Mouse (Mus musculus) testis, adult 2 months (tissue): Measurements from ENCODE around the gene 1110017D15Rik.

Experiments used
- CTCF ChIP-seq: fragments of 200-500 bp; IDR thresholded peaks from 2 replicates; pipeline ENCODE4 v1.5.1; 2012; ENCODE audit warnings: low read depth, mild to moderate bottlenecking, inconsistent platforms, low read length, moderate library complexity; ENCODE audit not compliant: control insufficient read depth, insufficient read depth, insufficient replicate concordance
- POLR2A ChIP-seq: fragments of 200-500 bp; IDR thresholded peaks from 2 replicates; pipeline ENCODE4 v1.6.1; 2012; ENCODE audit warnings: low read depth, mild to moderate bottlenecking, inconsistent platforms, low read length, moderate library complexity; ENCODE audit not compliant: control insufficient read depth

- TF ChIP-seq POLR2A (no peak), CTCF (no peak)
Measured at GRCm38 (mm10) chr4:41497579-41497978, 19.6 kb downstream of the 1110017D15Rik start.
